Mouse (Mus musculus) G1E (cell line): ENCODE results near the gene Slc7a1. TPM values are rescaled to one million over a fixed set of nuclear protein-coding genes. Genes with fewer than 3 reads are reported as not detected.
A peak's percentile ranks its signal among the peaks of the same experiment; 100 is the strongest.
"Not testable (repeated sequence)": the region's sequence is repeated elsewhere in the genome, so short reads cannot be mapped to it uniquely, and the experiment has no call there.

ENCODE experiments used
- ATAC-seq: 2 replicates; pipeline ENCODE4 v1.8.0; 2016; ENCODE audit warnings: mild to moderate bottlenecking; ENCODE audit not compliant: insufficient number of reproducible peaks, poor library complexity, low FRiP score, severe bottlenecking; ENCODE audit errors: extremely low read depth
- DNase-seq: peaks from one replicate; pipeline ENCODE4 v3.0.0; 2012; ENCODE audit warnings: low spot score
- H3K27me3 ChIP-seq: 2 replicates; pipeline ENCODE4 v1.6.1; 2012; ENCODE audit warnings: mild to moderate bottlenecking, low read length, inconsistent platforms; ENCODE audit not compliant: insufficient read depth
- H3K36me3 ChIP-seq: replicated peaks from 2 replicates; pipeline ENCODE3; 2012; ENCODE audit warnings: mild to moderate bottlenecking, inconsistent platforms
- H3K4me1 ChIP-seq: 2 replicates; pipeline ENCODE4 v1.6.1; 2012; ENCODE audit warnings: low read depth, low read length, inconsistent platforms, mixed read lengths; ENCODE audit not compliant: insufficient read depth
- H3K4me3 ChIP-seq: 2 replicates; pipeline ENCODE4 v1.5.1; 2012; ENCODE audit warnings: low read depth, mild to moderate bottlenecking, inconsistent platforms, low read length, moderate library complexity, mixed read lengths
- H3K9me3 ChIP-seq: replicated peaks from 2 replicates; pipeline ENCODE4 v1.6.1; 2012; ENCODE audit warnings: inconsistent platforms
- CTCF ChIP-seq: IDR thresholded peaks from 2 replicates; pipeline ENCODE4 v1.5.1; 2012; ENCODE audit warnings: low read depth, low read length, inconsistent platforms, mixed read lengths
- GATA1 ChIP-seq: IDR thresholded peaks from 2 replicates; pipeline ENCODE4 v1.6.1; 2012; ENCODE audit warnings: borderline replicate concordance, low read length, inconsistent platforms, mixed read lengths
- GATA2 ChIP-seq: IDR thresholded peaks from 2 replicates; pipeline ENCODE4 v1.6.1; 2012; ENCODE audit warnings: low read depth, low read length, inconsistent platforms, borderline replicate concordance
- POLR2AphosphoS5 ChIP-seq: IDR thresholded peaks from 2 replicates; pipeline ENCODE4 v1.6.1; 2012; ENCODE audit warnings: low read depth, low read length, inconsistent platforms; ENCODE audit not compliant: insufficient replicate concordance
- TAL1 ChIP-seq: conservative IDR thresholded peaks from 2 replicates; pipeline ENCODE4 v1.6.1; 2012; ENCODE audit warnings: low read depth, low read length, inconsistent platforms, mixed read lengths
- polyA plus RNA-seq: library from polyadenylated mRNA; stranded (reverse); fragments of >175 nt; gene quantifications from 2 replicates; pipeline ENCODE4 v1.2.3, GENCODE M21; 2012
- total RNA-seq, 2 experiments: library from RNA; stranded (forward) in 1 of 2; stranded (reverse) in 1 of 2; fragments of 200-1000 nt in 1 of 2; fragments of >200 nt in 1 of 2; fragmentation: Nextera tagmentation in 1 of 2; gene quantifications; 2 replicates each; pipeline ENCODE4 v1.2.3; 2014 to 2017

Gene Slc7a1
- total and polyA plus RNA-seq, 3 experiments: 20.2 to 86.4 (median 44.5) TPM

DNA sequence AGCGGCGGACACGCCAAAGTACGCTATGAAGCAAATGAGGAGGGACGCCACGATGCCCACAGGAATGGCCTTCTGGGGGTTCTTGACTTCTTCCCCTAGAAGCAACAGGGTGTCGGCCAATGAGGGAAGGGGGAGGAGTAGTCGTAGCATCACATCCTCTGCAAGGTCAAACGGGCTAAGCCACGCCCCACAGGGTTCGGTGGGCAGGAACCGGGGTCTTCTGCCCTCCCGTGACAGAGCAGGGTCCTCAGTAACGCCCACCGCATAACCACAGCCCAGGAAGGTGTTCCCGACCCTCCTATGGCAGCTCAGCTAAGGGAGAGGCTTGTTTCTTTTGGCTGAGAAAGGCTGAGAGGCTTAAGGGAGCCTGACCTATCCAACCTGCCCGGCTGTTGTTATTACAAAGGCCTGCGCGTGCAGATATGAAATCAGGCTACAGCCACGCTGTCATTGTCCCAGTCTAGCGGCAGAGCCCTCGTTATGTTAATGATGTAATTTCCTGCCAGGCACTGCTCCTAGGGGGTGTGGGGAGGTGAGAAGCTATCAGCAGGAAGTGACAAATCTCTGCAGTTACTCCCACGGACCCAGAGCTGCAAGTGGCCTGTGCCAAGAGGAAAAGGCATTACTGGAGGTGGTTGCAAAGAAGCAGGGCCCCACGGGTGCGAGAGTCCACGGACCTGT, 57.5 kb downstream of the Slc7a1 start:
- Histone ChIP-seq H3K4me3 (no peak overlapping the region), H3K36me3 (peaks cover 96% of the 10 kb centered on the region)
- no peak for ATAC-seq

DNA sequence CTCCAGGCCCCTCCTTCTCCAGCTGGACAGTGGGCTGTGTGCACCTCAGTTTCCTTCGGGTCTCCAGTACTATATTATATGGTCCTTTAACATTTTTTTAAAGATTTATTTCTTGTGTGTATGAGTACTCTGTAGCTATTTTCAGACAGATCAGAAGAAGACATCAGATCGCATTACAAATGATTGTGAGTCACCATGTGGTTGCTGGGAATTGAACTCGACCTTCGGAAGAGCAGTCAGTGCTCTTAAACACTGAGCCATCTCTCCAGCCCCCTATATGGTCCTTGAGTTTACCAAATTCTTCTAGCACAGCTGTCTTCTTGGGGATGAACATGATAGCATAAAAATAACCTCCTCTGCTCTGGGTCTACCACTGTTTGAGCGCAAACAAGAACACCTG, 60.6 kb downstream of the Slc7a1 start:
- Histone ChIP-seq H3K9me3 (no peaks in the 10 kb centered on the region), H3K4me3 (no peak overlapping the region), H3K27me3 (no peaks in the 10 kb centered on the region), H3K4me1 (peaks cover 3% of the 10 kb centered on the region; the same call in 1 of the 2 replicates), H3K36me3 (peaks cover 91% of the 10 kb centered on the region)
- TF ChIP-seq CTCF: no peak
- TF ChIP-seq POLR2AphosphoS5: no peak
- no peak for TF ChIP-seq TAL1
- TF ChIP-seq GATA2: no peak
- no peak for TF ChIP-seq GATA1
- DNase-seq (no peak), ATAC-seq (no peak)

More for the DNA sequence above, 57.5 kb downstream of the Slc7a1 start:
- Histone ChIP-seq H3K4me1 (no peaks in the 10 kb centered on the region), H3K9me3 (no peaks in the 10 kb centered on the region), H3K27me3 (no peaks in the 10 kb centered on the region)
- TF ChIP-seq GATA2: no peak
- TF ChIP-seq GATA1: no peak
- no peak for TF ChIP-seq POLR2AphosphoS5
- TF ChIP-seq TAL1: no peak
- no peak for TF ChIP-seq CTCF
- DNase-seq: no peak

DNA sequence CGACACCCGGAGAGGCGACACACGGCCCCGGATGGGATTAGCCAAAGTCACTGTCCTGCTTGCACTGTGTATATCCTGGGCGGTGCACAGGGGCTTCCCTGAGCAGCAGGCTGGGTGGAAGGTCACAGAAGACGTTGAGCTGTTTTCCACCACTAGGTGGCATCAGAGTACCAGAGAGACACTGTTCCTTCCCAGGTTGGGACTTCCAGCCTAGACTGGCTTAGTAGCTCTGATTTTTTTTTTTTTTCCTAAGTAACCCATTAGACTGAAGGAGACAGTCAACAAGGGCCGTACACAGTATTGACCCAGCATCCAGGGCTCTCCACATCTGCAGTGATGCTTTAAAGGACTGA, 67.1 kb downstream of the Slc7a1 start:
- Histone ChIP-seq H3K4me1 (peaks cover 17% of the 10 kb centered on the region), H3K27me3 (no peaks in the 10 kb centered on the region), H3K4me3 (no peak overlapping the region), H3K36me3 (peaks cover 90% of the 10 kb centered on the region), H3K9me3 (no peaks in the 10 kb centered on the region)
- ATAC-seq (peak; percentile 54; the same call in 1 of the 2 replicates), DNase-seq (peak; percentile 50)
- peak; percentile 71 for TF ChIP-seq CTCF
- TF ChIP-seq TAL1: no peak

DNA sequence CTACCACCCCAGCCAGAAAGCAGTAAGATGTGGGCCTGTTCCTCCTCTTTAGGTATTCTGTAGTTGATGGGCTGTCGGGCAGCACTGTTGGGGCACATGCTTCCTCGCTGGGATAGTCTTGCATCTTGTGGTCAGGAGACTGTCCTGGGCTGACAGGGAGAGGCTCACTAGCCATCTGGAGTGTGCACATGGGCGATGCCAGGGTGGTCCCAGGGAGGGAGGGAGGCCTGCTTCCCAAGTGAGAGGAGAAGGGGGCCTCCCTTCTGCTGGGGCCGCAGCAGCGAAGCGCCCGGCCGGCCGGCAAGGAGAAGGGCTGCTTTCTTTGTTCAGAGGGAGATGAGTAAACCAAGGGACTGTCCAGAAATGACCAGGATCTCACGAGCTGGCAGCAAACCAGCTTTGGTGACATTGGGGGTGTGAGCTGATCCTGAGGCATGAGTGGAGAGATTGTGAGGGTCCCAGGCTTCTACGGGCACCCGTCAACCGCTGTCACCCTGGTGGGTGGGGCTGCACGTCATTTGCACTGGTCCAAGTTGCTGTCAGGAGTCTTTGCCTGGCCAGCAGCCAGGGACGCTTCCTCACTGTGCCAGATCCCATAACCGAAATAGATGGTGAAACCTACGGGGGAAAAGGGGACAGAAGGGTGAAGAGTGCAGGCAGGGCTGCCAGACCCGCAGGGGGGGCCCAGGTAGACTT, 67.6 kb downstream of the Slc7a1 start:
- Histone ChIP-seq H3K9me3 (no peaks in the 10 kb centered on the region), H3K4me1 (peaks cover 17% of the 10 kb centered on the region), H3K36me3 (peaks cover 87% of the 10 kb centered on the region), H3K27me3 (no peaks in the 10 kb centered on the region), H3K4me3 (no peak overlapping the region)
- DNase-seq: no peak
- no peak for ATAC-seq
- TF ChIP-seq GATA2: no peak
- TF ChIP-seq GATA1: no peak
- TF ChIP-seq POLR2AphosphoS5: no peak
- no peak for TF ChIP-seq CTCF

DNA sequence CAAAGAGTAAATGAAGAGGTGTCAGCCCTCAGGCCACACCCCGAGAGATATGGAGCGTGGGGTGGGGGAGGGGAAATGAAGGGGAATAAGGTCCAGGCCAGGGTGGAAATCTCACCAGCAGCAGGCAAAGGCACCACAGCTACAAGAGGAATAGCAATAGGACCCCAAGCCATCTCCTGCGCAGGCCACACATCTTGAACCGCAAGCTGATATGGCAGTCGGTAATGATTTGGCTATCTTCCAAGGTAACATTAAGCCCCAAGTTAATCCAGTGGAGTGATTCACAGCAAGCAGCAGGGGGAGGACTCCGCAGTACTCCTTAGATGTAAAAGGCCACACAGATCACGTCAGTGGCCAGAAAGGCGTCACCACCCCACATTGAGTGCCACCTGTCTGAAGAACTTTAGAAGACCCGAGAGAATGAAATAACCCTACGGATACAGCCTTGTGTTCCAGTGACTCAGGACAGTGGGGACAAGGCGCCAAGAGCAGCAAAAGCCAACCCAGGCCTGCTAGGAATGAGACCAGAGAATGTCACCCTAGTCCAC, 68.4 kb downstream of the Slc7a1 start:
- ATAC-seq (no peak), DNase-seq (no peak)
- no peaks in the 10 kb centered on the region for H3K27me3 ChIP-seq
- TF ChIP-seq GATA2: no peak
- no peak for TF ChIP-seq GATA1
- TF ChIP-seq TAL1: no peak
- TF ChIP-seq CTCF: no peak
- TF ChIP-seq POLR2AphosphoS5: no peak
- no peaks in the 10 kb centered on the region; the same call in 1 of the 2 replicates for H3K9me3 ChIP-seq
- H3K36me3 ChIP-seq: peaks cover 83% of the 10 kb centered on the region
- H3K4me3 ChIP-seq: no peak overlapping the region
- peaks cover 17% of the 10 kb centered on the region for H3K4me1 ChIP-seq

DNA sequence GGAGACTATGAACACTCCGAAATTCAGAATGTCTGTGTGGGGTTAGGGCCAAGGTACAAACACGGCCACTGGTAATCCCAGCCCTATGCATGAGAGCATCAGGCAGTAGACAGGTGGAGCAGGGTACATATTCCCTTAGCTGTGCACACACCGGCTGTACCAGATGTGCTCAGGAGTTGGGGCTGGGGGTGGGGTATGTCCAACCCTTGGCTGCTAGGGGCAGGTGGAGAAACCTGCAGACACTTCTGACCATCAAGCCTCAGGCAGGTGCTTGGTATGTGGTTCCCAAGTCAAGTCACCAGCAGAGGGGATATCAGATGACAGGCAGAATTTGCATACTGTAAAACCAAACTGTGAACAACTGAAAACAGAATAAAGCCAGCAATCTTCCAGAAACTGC, 70.7 kb downstream of the Slc7a1 start:
- H3K36me3 ChIP-seq: peaks cover 66% of the 10 kb centered on the region
- ATAC-seq: no peak
- TF ChIP-seq TAL1 (no peak), POLR2AphosphoS5 (no peak), CTCF (no peak), GATA1 (no peak), GATA2 (no peak)

DNA sequence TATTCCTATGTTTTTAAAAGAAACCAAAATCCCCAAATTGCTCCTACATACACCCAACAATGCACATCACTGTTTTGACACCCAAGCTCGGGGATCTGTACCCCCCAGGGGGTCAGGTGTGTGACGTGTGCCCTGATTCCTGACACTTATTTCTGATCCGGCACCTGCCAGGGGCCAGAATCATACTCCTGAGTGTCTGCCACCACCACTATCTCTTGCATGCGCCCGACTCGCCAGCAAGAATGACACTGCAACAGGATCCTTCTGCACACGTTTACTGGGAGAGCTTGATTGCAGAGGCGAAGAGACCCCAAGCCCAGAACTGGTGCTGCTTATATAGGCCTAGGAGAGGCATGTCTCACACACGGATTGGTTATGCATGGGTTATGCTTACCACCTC, 73.4 kb downstream of the Slc7a1 start:
- not testable (repeated sequence) for H3K27me3 ChIP-seq, H3K4me3 ChIP-seq, DNase-seq, H3K4me1 ChIP-seq, H3K9me3 ChIP-seq, ATAC-seq
- peaks cover 39% of the 10 kb centered on the region for H3K36me3 ChIP-seq

More for the DNA sequence above, 70.7 kb downstream of the Slc7a1 start:
- Histone ChIP-seq H3K27me3 (no peaks in the 10 kb centered on the region), H3K4me3 (no peak overlapping the region), H3K4me1 (peaks cover 14% of the 10 kb centered on the region), H3K9me3 (no peaks in the 10 kb centered on the region; the same call in 1 of the 2 replicates)
- DNase-seq: no peak
